Mouse (Mus musculus): ENCODE measurements around the gene Ushbp1.
"Not testable (repeated sequence)": the region's sequence is repeated elsewhere in the genome, so short reads cannot be mapped to it uniquely, and the experiment has no call there.

Ushbp1 gene

DNA sequence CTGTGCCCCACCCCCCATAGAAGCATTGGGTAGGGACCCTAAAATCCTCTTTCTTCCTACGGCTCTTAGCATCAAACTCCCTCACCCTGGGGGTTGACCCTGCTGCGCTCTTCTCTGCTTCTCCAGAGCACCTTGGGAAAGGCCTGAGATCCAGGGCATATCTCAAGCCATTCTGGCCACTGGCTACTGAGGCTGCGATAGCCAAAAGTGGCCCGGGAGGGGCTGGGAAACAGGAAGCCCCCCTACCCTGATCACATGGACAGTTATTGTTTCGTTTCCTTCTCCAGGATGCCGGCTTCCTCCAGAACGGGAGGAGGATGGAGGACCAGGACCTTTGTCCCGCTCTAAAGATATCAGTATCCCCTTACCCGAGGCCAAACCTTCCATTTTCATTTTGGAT is at the start of gene Ushbp1:
Gene Ushbp1, minus strand, starts transcription at position 174 of the 400 bp plus-strand sequence.
- no peak for DNase-seq (ENCODE audit: low read depth, low spot score)

DNA sequence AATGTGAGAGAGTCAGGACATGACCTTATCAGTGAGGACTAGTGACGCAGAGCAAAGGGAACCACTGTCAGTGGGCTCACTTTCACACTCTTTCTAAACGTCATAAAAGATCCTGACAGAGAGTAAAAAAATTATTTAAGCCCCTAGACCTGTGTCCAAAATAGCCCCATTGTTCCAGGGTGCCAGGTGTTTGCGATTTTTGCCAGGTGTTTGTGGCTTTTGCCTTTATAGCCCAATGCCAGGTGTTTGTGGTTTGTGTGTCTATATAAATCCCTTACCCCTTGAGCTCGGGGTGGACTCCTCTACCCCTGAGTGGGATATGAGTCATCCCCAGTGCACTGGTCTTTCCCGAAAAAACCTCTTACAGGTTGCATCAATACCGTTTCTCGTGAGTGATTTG is 49.5 kb upstream of the Ushbp1 start:
- no peak for DNase-seq (ENCODE audit: low read depth, low spot score)

DNA sequence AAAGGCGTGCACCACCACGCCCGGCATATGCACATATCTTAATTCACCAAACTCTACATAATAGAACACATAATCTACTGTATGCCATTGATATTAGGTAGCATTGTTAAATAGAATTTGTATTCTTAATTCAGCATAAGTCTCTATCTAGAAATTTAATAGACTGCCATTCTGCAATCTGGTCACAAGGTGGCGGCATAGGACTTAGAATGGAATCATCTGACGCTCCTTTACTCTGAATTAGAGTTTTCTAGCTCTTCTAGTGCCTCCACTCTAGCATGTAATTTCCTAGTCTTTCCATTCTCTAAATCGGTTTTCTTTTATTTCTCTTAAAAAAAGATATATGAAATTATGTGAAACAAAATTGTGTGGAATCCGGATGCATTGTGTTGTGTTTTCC is 45.8 kb upstream of the Ushbp1 start:
- DNase-seq (ENCODE audit: low read depth, low spot score), result peak; percentile 85

DNA sequence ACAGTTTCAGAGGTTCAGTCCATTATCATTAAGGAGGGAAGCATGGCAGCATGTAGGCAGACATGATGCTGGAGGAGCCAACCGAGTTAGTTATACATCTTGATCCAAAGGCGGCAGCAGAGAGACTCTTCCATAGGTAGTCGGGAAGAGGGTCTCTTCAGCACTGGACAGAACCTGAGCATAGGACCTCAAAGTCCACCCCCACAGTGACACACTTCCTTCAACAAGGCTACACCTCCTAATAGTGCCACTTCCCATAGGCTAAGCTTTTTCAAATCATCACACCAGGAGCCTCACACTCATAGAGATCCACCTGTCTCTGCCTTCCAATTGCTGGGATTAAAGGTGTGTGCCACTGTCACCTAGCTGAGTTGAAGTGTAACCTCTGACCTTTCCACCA is 41.4 kb upstream of the Ushbp1 start:
- DNase-seq (ENCODE audit: low read depth, low spot score), result no peak

DNA sequence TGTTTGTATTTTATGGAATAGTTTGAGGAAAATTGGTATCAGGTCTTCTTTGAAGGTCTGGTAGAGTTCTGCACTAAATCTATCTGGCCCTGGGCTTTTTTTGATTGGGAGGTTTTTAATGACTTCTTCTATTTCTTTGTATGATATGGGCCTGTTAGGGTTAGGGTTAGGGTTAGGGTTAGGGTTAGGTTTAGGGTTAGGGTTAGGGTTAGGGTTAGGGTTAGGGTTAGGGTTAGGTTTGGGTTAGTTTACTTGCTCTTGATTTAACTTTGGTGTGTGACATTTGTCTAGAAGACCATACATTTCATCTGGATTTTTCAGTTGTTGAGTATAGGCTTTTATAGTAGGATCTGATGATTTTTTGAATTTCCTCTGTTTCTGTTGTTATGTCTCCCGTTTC is 37.3 kb upstream of the Ushbp1 start:
- DNase-seq (ENCODE audit: low read depth, low spot score), result not testable (repeated sequence)

DNA sequence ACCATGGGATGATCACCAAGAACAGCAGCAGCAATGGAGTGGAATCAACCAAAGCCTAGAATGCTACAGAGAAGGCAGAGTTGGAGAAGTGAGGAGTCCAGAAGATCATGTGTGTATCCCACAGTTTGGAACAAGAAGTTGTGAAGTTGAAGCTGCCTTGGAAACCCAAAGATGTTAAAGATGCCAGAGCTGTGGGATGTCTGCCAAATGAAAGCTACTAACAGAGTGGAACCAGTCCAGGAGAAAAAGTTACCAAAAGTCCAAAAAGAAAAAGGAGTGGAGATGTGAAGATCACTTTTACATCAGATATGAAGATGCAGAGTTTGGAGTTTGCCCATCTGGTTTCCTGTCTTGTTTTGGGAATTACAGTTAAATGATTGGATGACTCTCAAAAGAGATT is 26.5 kb upstream of the Ushbp1 start:
- DNase-seq (ENCODE audit: low read depth, low spot score), result no peak

DNA sequence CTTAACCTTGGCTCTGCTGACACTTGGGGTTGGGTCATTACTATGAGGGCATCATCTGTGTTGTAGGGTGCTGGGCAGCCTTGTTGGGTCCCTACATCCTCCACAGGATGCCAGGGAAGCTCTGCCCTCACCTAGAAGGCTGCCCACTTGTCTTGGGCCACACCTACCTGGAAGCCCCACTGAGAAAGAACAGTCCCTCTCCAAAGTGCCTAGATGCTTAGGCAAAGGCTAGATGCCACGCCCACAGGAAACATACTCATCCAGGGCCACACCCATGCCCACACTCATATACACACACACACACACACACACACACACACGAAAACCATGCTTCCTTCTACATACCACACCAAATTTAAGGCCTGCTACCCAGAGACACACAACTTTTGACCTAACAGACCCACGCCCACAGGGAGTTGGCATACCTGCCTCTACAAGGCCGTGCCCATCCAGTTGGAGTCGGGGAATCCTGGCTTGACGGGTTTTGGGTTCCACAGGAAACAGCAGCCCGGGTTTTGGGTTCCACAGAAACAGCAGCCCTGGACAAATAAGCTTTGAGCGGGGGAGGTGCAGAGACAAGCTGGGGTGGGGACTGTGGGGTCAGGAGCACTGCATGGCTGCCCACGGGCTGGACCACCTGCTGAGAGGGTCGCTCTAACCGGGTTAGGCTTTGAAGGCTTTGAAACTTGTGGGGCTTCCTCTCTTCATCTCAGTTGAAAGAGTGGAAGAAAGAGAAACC is 16.1 kb upstream of the Ushbp1 start:
- peak; percentile 66 for DNase-seq (ENCODE audit: low read depth, low spot score)

DNA sequence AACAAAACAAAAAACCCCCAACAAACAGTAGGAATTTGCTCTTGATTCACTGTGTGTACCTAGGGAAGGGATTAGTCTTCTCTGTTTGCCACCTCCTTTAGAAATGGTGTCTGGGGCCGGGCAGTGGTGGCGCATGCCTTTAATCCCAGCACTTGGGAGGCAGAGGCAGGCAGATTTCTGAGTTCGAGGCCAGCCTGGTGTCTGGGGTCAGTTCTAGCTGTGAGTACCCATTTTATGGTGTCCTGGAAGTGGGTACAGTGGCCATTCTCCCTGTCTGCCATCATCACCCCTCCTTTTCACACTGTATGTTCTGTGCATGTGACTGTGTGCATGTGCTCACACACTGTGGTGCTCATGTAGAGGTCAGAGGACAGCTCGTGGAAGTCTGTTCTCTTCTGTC is 12.6 kb upstream of the Ushbp1 start:
- no peak for DNase-seq (ENCODE audit: low read depth, low spot score)

DNA sequence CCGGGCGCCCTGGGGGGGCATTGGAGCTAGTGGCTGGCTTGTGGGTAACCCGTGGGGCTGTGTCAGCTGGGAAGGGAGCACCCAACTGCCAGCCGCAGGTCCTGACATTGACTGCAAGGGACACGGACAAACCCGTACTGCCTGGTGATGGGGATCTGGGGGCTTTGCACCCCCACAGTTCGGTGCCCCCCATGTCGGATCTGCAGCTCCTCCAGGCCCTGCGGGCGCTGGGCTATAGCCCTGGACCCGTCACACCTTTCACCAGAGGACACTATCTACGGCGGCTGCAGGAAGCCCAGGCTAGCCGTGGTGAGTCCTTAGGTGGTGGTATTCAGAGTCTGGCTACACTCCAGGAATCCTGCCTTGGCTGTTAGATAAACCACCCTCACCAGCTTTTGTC is 11.8 kb upstream of the Ushbp1 start:
- DNase-seq (ENCODE audit: low read depth, low spot score), result no peak

DNA sequence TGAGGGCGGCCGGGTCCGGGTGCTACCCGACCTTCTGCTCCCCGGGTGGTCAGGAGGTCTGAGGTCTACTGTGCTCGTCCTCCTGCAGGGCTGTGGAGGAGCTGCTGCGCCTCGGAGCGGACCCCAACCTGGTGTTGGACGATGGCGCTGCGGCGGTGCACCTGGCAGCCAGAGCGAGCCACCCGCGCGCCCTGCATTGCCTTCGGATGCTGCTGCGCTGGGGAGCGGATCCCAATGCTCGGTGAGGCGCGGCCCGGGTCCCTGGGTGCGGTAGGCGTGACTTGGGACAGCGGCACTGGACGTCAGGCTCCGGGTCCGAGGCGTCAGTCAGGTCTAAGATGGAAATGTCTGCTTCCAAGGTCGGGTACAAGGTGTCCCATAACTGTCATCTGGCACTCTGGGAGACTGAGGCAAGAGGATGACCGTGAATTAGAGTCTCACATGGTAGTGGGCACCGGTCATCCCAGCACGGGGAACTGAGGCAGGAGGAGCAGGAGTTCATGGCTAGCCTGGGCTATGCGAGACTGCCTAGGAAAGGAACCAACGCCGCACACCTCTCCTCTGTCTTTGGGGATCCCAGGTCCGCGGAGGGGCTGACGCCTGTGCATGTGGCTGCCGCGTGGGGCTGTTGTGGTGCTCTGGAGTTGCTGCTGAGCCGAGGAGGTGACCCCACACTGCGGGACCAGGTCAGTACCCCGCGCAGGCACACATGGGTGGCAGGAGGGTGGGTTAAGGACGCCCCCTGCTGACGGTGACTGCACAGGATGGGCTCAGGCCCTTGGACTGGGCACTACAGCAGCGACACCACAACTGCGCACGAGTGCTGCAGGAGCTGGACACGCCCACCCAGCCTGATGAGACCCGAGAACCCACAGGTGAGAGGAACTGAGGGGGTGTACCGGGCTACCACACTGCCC is 10.8 kb upstream of the Ushbp1 start:
- DNase-seq (ENCODE audit: low read depth, low spot score), result peak; percentile 63

DNA sequence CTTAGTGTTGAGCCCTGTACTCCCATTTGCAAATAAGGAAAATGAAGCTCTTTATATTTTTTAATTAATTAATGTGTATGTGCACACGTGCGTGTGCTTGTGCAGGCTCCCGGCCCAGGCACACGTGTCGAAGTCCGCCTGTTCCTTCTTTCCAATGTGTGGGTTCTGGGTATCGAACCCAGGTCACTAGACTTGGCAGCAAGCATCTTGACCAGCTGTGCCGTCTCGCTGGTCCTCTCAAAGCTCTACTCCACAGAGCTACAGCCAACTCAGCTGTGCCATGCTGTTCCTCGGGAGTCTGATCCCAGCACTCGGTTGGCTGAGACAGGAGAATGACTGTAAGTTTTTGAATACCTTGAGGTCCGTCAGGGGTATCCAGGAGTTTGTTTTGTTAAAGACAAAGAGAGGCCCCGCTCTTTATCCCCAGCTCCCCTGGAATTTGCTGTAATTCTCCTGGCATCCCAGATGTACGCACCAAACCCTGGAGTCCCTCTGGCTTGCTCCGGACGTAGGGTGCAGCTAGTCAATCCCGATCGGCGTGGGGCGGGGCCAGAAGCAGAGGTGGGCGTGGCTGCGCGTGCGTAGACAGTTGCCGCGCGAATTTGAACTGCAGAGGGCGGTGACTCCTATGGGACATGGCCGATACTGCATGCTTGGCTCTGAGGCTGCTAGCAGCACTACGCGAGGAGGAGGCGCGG is 9.9 kb upstream of the Ushbp1 start, which contains the start of gene Ankle1:
Gene Ankle1, plus strand, starts transcription at position 610 of the 698 bp plus-strand sequence.
- peak; percentile 97 for DNase-seq (ENCODE audit: low read depth, low spot score)

DNA sequence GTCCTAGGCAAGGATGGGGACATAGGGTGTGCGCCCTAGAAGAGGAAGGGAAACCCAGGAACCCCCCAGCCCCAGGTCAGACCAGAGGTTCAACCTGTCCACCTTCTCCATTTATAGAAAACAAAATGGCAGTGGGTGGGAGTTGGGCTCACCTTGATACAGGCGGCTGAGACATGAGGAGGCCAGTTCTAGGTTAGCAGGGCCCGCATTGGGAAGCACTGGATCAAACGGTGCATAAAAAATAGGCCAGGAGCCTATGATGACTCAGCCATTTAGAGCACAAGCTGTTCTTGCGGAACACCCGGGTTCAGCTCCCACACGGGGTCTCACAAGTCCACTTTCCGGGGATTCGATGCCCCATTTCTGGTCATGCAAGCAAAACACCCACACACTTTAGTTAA is 9.3 kb upstream of the Ushbp1 start:
- DNase-seq (ENCODE audit: low read depth, low spot score), result no peak

DNA sequence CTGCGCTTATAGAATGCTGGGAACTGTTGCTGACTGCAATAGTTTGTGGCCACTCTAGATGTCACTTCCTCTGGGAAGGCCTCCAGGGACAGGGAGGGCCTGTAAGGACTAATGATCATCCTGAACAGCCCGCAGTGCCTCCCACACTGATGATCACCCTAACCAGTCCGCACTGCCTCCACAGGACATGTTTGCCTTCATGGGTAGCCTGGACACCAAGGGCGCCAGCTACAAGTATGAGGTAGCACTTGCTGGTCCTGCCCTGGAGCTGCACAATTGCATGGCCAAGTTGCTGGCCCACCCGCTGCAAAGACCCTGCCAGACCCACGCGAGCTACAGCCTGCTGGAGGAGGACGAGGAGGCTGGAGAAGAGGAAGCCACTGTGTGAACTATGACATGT is 8.4 kb upstream of the Ushbp1 start:
- no peak for DNase-seq (ENCODE audit: low read depth, low spot score)

DNA sequence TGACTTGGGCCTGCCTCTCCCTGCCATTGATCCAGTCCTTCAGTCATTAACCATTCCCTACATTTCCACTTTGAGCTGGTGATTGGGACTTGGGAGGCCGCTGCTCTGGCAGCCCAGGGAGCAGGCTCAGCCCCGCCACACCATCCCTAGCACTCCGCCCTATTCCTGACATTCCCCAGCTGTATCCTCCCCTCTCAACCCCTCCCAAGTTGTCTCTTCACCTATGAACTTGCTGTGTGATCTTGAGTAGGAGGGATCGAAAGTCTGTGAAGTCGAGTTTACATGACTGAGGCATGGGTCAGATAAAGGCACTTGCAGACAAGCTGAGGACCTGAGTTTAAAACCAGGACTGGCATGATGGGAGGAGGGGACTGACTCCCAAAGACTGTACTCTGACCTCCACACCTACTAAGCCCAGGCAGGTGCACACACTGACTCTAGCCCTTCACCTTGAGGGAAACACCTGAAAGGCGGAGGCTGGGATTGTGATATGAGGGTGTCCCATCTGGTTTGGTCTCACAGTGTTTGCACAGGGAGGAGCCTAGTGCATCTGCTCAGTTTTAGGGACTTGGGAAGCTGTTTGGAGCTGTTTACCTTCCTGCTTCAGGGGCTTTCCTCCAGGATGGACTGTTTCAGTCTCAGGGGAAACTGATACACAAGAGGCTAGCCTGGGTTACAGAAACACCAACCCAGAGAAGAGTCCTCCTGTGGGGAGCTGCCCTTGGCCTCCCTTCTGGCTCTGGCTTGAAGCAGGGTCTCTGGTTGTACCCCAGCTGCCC is 7.7 kb upstream of the Ushbp1 start:
- DNase-seq (ENCODE audit: low read depth, low spot score), result no peak

DNA sequence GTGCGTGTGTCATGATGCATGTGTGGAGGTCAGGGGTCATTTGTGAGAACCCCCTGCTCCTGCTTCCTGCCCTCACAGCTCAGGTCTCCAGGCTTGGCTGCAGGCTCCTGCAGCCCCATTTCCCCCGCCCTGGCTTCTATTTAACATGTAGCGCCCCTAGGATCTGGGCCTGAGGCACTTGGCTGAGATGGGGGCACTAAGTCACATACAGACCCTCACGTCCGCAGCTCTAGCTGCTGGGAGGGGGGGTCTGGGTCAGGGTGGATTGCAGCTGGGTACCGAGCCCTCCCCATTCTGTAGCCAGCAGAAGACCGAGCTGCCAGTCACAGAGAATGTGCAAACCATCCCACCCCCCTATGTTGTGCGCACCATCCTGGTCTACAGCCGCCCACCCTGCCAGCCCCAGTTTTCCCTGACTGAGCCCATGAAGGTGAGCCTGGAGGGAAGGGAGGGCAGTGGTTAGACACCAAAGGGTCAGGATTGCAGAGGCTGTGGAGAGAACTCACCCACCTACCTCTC is 6.9 kb upstream of the Ushbp1 start:
- no peak for DNase-seq (ENCODE audit: low read depth, low spot score)

DNA sequence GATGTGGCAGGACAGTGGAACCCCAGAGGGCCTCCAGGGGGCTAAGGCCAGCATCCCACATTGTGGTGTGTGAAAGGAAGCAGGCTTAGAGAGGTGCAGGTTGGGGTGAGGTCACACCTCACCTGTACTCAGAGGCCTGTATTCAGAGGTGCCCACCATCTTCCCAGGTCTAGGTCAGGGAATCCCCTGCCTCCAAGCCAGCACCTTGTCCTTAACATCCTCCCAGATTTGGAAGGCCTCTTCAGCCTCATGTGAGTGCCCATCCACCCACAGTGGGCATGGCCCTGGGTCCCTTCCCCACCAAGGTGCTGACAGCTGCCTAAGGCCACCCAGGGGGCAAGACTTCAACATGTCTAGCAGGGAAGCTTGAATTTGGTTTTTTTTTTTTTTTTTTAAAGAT is 5.9 kb upstream of the Ushbp1 start:
- DNase-seq (ENCODE audit: low read depth, low spot score), result no peak

DNA sequence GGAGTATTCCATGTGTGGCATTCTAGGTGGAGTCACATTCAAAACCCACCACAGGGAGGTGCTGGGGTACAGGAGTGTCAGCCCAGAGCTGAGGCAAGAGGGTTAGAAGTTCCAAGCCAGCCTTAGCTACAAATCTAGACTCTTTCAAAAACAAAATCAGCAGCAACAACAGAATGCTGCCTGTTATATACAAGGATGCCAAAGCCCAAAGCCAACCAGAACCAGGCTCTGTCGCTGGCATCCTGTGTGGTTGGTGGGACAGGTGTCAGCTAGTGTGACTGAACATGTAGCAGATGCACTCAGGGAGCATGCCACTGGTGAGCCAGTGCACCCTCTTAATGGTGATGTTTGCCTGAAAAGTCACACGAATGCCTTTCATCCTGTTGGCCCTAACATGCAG is 5.2 kb upstream of the Ushbp1 start:
- DNase-seq (ENCODE audit: low read depth, low spot score), result no peak

DNA sequence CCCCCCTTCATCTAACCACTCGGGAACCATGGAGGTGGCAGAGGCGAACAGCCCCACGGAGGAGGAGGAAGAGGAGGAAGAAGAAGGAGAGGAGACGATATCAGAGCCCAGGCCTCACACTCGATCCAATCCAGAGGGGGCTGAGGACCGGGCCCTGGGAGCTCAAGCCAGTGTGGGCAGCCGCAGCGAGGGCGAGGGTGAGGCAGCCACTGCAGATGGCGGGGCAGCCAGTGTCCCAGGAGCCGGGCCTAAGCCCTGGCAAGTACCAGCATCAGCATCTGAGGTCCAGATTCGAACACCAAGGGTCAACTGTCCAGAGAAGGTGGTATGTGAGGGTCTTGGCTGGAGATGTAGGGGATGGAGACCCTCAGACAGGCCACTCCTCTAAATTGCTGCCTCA is 2.1 kb upstream of the Ushbp1 start:
- DNase-seq (ENCODE audit: low read depth, low spot score), result no peak

DNA sequence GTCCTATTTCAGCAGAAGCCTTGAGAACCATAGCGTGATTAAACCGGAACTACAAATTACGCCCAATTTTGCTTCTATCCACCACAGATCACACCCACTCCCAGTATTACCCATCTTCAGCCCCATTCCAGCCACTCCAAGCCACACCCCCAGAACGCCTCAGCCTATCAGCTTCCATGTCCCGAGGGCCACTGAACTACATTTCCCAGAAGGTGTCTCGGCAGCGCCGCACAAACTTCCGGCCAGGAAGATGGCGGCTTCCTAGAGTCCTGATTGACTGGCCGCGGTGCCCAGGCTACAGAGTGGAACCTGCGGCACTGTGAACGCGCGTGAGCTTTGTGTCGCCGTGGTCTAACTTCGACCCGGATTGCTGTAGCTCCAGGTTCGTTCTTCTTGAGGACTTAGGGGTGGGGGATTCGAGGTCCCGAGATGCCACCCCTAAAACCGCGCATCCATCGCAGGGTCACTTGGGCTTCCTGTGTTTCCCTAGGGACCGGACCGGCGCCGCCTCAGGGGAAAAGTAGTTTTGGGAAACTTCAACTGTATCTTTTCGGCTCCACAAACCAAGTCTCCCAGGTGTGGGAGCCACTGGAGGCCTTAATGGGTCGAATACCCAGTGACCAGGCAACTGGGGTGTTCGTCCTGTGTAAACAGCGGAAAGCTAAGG is 1.2 kb upstream of the Ushbp1 start, which contains the start of gene Babam1:
Gene Babam1, plus strand, starts transcription at position 223 of the 667 bp plus-strand sequence.
- peak; percentile 95 for DNase-seq (ENCODE audit: low read depth, low spot score)

DNA sequence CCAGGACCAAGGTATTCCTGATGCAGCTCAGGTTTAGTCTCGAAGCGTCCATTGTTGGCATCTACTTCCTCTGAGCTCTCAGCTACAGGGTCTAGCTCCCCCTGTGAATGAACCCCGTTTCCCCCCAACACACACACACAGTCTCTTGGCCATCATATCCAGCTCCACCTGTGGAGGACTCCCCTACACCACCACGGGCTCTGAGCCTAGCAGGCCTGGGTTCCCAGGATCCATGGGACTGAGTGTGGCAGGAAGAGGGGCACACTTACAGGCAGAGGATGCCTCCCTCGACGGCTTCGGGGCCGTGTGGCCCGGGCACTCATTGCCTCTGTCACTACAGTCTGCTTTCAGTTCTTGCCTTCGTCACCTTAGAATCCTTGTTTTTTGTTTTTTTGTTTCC is 531 bp downstream of the Ushbp1 start:
- DNase-seq (ENCODE audit: low read depth, low spot score), result no peak

DNA sequence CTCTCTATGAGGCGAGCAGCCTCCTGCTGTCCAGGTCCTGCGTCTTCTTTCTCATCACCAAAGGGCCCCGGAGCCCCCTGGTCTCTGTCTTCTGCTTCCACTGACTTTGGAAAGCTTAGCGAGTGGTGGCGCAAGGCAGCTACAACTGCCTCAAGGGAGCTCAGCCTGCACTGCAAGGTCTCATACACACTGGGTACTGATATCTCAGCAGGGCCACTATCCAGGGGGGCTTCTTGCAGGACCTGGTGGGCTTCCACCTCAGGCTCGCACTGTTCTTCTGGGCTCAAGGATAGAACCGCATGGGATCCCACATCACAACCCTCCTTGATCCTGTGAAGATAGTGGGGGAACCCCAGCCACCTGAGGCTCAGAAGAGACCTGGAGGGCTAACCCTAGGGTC is 1.1 kb downstream of the Ushbp1 start:
- no peak for DNase-seq (ENCODE audit: low read depth, low spot score)
